ENCODE assay signal across 31 mouse cellular contexts in the genomic region with DNA sequence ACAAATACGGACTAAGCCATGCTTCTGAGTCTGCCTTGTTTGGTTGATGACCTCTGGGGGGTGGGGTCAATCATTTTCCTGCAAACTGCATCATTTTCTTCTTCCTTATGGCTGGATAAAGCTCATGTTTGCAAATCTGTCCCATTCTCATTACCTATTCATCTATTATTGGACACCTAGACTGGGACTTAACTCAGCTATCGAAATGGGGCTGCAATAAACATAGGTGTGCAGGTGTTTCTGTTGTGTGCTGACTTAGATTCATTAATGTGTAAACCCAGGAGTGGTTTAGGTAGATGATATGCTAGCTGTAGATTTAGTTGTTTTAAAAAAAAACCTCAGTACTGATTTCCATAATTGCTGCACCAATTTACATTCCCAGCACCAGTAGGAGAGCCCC. TPM values are rescaled to one million over a fixed set of nuclear protein-coding genes. Genes with fewer than 3 reads are reported as not detected.
"Had no signal": no experiment of that assay in that cellular context is flagged by ENCODE, and none has a peak within 500 bp of the region (broad histone marks: within the 10 kb centered on the region; RNA-seq: fewer than 3 reads in every experiment).

No protein-coding gene starts in this region.

- ATAC-seq: liver, embryonic 12.5 days; liver, postnatal 0 days; lung, postnatal 0 days; midbrain, embryonic 13.5 days; midbrain, embryonic 15.5 days; midbrain, embryonic 16.5 days had no signal

- H3K4me3 ChIP-seq: limb, embryonic 10.5 days; limb, embryonic 12.5 days; limb, embryonic 13.5 days; limb, embryonic 15.5 days; liver, embryonic 12.5 days; liver, embryonic 13.5 days; liver, embryonic 15.5 days; lung, embryonic 15.5 days; megakaryocyte, embryonic 14.5 days; midbrain, embryonic 10.5 days; midbrain, embryonic 12.5 days; midbrain, embryonic 13.5 days; midbrain, embryonic 15.5 days; myocyte had no signal

- H3K27ac ChIP-seq: limb, embryonic 10.5 days; limb, embryonic 12.5 days; limb, embryonic 13.5 days; limb, embryonic 15.5 days; liver, embryonic 12.5 days; liver, embryonic 13.5 days; liver, embryonic 14.5 days; liver, embryonic 15.5 days; lung, embryonic 15.5 days; macrophage; midbrain, embryonic 10.5 days; midbrain, embryonic 12.5 days; midbrain, embryonic 13.5 days; midbrain, embryonic 15.5 days had no signal

- H3K27me3 ChIP-seq: limb, embryonic 15.5 days; lung, embryonic 15.5 days; midbrain, embryonic 12.5 days; midbrain, embryonic 13.5 days; midbrain, embryonic 15.5 days had no signal

- H3K9me3 ChIP-seq: limb, embryonic 10.5 days; limb, embryonic 12.5 days; limb, embryonic 13.5 days; limb, embryonic 15.5 days; liver, embryonic 12.5 days; liver, embryonic 13.5 days; liver, embryonic 15.5 days; lung, embryonic 15.5 days; megakaryocyte, embryonic 14.5 days; midbrain, embryonic 10.5 days; midbrain, embryonic 12.5 days; midbrain, embryonic 13.5 days; midbrain, embryonic 15.5 days had no signal

- DNase-seq: left cerebral cortex, postnatal 4 days; liver; liver, embryonic 13.5 days; liver, postnatal 0 days; lung, adult 18-20 months; lung, adult 2 months; lung, embryonic 14.5 days; lung, postnatal 10 days; lung, postnatal 14 days; lung, postnatal 36 days; lung, postnatal 4 days; midbrain, embryonic 14.5 days had no signal

- H3K4me2 ChIP-seq: limb, embryonic 12.5 days; limb, embryonic 13.5 days; limb, embryonic 15.5 days; liver, embryonic 11.5 days; liver, embryonic 12.5 days; liver, embryonic 13.5 days; liver, embryonic 15.5 days; lung, embryonic 14.5 days; lung, embryonic 15.5 days; midbrain, embryonic 11.5 days; midbrain, embryonic 12.5 days; midbrain, embryonic 13.5 days; midbrain, embryonic 15.5 days had no signal

- H3K36me3 ChIP-seq: limb, embryonic 10.5 days; limb, embryonic 12.5 days; limb, embryonic 13.5 days; limb, embryonic 15.5 days; liver, embryonic 12.5 days; liver, embryonic 13.5 days; liver, embryonic 15.5 days; lung, embryonic 15.5 days; midbrain, embryonic 10.5 days; midbrain, embryonic 12.5 days; midbrain, embryonic 13.5 days; midbrain, embryonic 15.5 days had no signal

- H3K4me1 ChIP-seq: liver, embryonic 12.5 days; liver, embryonic 15.5 days had no signal

- H3K9ac ChIP-seq: limb, embryonic 12.5 days; limb, embryonic 13.5 days; limb, embryonic 15.5 days; liver, embryonic 12.5 days; liver, embryonic 13.5 days; liver, embryonic 14.5 days; liver, embryonic 15.5 days; liver, postnatal 0 days; lung, embryonic 14.5 days; lung, embryonic 15.5 days; midbrain, embryonic 12.5 days; midbrain, embryonic 13.5 days; midbrain, embryonic 15.5 days had no signal

RNA-seq across cellular contexts. Expression of gene Slc26a3, which starts 48.9 kb away (rescaled TPM):
- polyA plus RNA-seq: limb, embryonic 10.5 days; limb, embryonic 12.5 days; liver, embryonic 11.5 days; liver, embryonic 12.5 days; lung, embryonic 14.5 days; lung, embryonic 15.5 days; lung, postnatal 0 days; macrophage; midbrain, embryonic 11.5 days; midbrain, embryonic 12.5 days; midbrain, embryonic 13.5 days; midbrain, embryonic 14.5 days; myocyte had no signal
